Mouse (Mus musculus) C2C12 (cell line): ENCODE measurements around the gene Gpx4.

Experiments used
- CTCF ChIP-seq: IDR thresholded peaks from one replicate; pipeline ENCODE4 v1.5.1; 2011; ENCODE audit not compliant: control insufficient read depth, insufficient read depth, insufficient read length
- MAX ChIP-seq: IDR thresholded peaks from one replicate; pipeline ENCODE4 v1.6.1; 2011; ENCODE audit warnings: mild to moderate bottlenecking, control low read depth
- MYOD1 ChIP-seq: IDR thresholded peaks from one replicate; pipeline ENCODE4 v1.6.1; 2011; ENCODE audit warnings: low read depth; ENCODE audit not compliant: control insufficient read depth, insufficient read length
- USF1 ChIP-seq: IDR thresholded peaks from one replicate; pipeline ENCODE4 v1.6.1; 2011; ENCODE audit warnings: low read depth, mild to moderate bottlenecking, control low read depth, moderate library complexity

DNA sequence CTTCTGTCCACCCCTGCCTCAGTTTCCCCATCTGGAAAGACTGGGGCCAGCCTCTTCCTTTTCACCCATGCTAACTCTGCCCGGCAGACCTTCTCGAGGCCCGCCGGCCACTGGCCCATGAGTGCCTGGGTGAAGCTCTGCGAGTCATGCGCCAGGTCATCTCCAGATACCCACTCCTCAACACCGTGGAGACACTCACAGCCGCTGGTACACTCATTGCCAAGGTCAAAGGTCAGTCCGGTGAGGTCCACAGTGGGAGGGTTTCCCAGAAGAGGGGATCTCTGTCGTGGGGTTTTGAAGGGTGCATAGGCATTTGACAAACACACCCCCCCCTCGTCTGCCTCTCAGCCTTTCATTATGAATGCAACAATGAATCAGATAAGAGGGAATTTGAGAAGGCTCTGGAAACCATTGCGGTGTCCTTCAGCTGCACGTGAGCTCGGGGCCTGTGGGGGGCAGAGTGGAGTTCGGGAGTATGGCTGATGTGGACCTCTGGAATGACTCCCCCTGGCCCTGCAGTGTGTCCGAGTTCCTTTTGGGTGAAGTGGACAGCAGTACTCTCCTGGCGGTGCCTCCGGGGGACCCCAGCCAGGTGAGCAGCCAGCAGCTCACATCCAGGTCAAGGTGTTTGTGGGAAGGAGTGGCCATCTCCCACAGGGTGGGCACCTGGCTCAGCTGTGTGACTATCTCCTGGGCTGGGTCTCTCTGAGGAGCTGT, 26.2 kb upstream of the Gpx4 start:
- TF ChIP-seq MAX (no peak), CTCF (no peak), USF1 (no peak), MYOD1 (no peak)
